Mouse (Mus musculus) neural tube, embryonic 11.5 days (tissue): ENCODE results near the gene Rbm8a. TPM values are rescaled to one million over a fixed set of nuclear protein-coding genes. Genes with fewer than 3 reads are reported as not detected.

Experiments
- ATAC-seq: fragments of 200-750 bp; cut with Nextera tagmentation; 2 replicates; pipeline ENCODE4 v1.8.0; 2017; ENCODE audit warnings: moderate number of reproducible peaks, mild to moderate bottlenecking, moderate TSS enrichment, moderate library complexity; ENCODE audit not compliant: insufficient read depth, low FRiP score, low TSS enrichment
- DNase-seq: peaks from one replicate; pipeline ENCODE4 v3.0.0-alpha.2; 2015; ENCODE audit warnings: low spot score
- H3K27ac ChIP-seq: fragments of 300-500 bp; sonication (generic); 2 replicates; pipeline ENCODE4 v1.5.1; 2014; ENCODE audit warnings: low read depth, mild to moderate bottlenecking, low read length
- H3K27me3 ChIP-seq: fragments of 300-500 bp; sonication (generic); 2 replicates; pipeline ENCODE4 v1.6.1; 2014; ENCODE audit warnings: mild to moderate bottlenecking, low read length, mixed read lengths; ENCODE audit not compliant: control insufficient read depth, insufficient read depth
- H3K36me3 ChIP-seq: fragments of 300-500 bp; sonication (generic); 2 replicates; pipeline ENCODE4 v1.6.1; 2014; ENCODE audit warnings: mild to moderate bottlenecking, low read length, moderate library complexity, mixed read lengths; ENCODE audit not compliant: control insufficient read depth, insufficient read depth
- H3K4me1 ChIP-seq: fragments of 300-500 bp; sonication (generic); 2 replicates; pipeline ENCODE4 v1.6.1; 2014; ENCODE audit warnings: low read length, mixed read lengths; ENCODE audit not compliant: control insufficient read depth, insufficient read depth
- H3K4me2 ChIP-seq: fragments of 300-500 bp; sonication (generic); 2 replicates; pipeline ENCODE4 v1.6.1; 2014; ENCODE audit warnings: low read depth, mild to moderate bottlenecking, moderate library complexity
- H3K4me3 ChIP-seq: fragments of 300-500 bp; sonication (generic); 2 replicates; pipeline ENCODE4 v1.5.1; 2014; ENCODE audit warnings: low read depth, low read length
- H3K9ac ChIP-seq: fragments of 300-500 bp; sonication (generic); 2 replicates; pipeline ENCODE4 v1.6.1; 2014; ENCODE audit warnings: mild to moderate bottlenecking, low read length
- H3K9me3 ChIP-seq: fragments of 300-500 bp; sonication (generic); 2 replicates; pipeline ENCODE4 v1.6.1; 2016; ENCODE audit warnings: low read length; ENCODE audit not compliant: control insufficient read depth
- WGBS: fragments of 180-500 bp; shearing (Covaris S2); extraction: QIAGEN DNeasy Blood & Tissue Kit; methylation state at CpG from one replicate; pipeline ENCODE4 v1.1.7; 2014; 5-methylcytosine and 5-hydroxymethylcytosine counted together
- polyA plus RNA-seq: library from polyadenylated mRNA; unstranded; fragments of >200 nt; fragmentation: Nextera tagmentation; extraction: Ambion mirVana; gene quantifications from 2 replicates; pipeline ENCODE4 v1.2.1, GENCODE M21; 2014

Gene Rbm8a
- polyA plus RNA-seq, 1 experiment from 2014 or later: 188 TPM

- H3K4me1 ChIP-seq: 0 out of 2 replicates have a peak, but pooled peaks cover 2% of the 10 kb centered on the region
- no peak overlapping the region for H3K27ac ChIP-seq
- H3K4me2 ChIP-seq: no peak overlapping the region
- H3K9me3 ChIP-seq: no peaks in the 10 kb centered on the region
- ATAC-seq (no peak), DNase-seq (no peak)
- no peaks in the 10 kb centered on the region for H3K36me3 ChIP-seq
- H3K9ac ChIP-seq: no peak overlapping the region
- H3K27me3 ChIP-seq: no peaks in the 10 kb centered on the region; the same call in 1 of the 2 replicates
- WGBS: 69% methylated on average over 4 of the region's 4 CpGs
- no peak overlapping the region for H3K4me3 ChIP-seq
Observed at GRCm38 (mm10) chr3:96673514-96673913, 43.8 kb downstream of the Rbm8a start.

GRCm38 (mm10) chr3:96674442-96674841 lies 44.7 kb downstream of the Rbm8a start:
- 0 out of 2 replicates have a peak, but pooled peaks cover 2% of the 10 kb centered on the region for H3K4me1 ChIP-seq
- H3K27ac ChIP-seq: no peak overlapping the region; the same call in 1 of the 2 replicates
- H3K36me3 ChIP-seq: no peaks in the 10 kb centered on the region
- H3K9ac ChIP-seq: no peak overlapping the region
- DNase-seq: no peak
- no peaks in the 10 kb centered on the region for H3K9me3 ChIP-seq
- H3K27me3 ChIP-seq: no peaks in the 10 kb centered on the region; the same call in 1 of the 2 replicates
- no peak overlapping the region for H3K4me2 ChIP-seq
- ATAC-seq: no peak
- 49% methylated on average over 8 of the region's 8 CpGs for WGBS
- no peak overlapping the region for H3K4me3 ChIP-seq

DNA sequence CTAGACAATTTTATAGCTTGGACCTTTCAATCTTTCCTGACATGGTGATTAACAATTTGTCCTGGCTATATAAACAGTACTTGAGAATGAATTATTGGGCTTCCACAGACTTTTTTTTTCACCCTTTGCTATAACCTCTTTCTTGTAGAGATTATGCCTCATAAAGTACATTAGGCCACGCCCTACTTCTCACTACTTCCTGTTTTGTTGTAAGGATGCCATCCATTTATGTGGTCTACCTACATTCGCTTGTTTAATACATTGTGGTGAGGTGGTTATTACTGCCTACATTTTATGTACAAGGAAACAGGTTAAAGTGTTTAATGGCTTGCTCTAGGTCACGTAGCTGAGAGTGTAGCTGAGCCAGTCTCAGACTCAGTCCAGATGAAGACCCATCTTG lies 45.4 kb downstream of the Rbm8a start:
- no peaks in the 10 kb centered on the region for H3K36me3 ChIP-seq
- no peaks in the 10 kb centered on the region for H3K9me3 ChIP-seq
- no peaks in the 10 kb centered on the region; the same call in 1 of the 2 replicates for H3K27me3 ChIP-seq
- WGBS: 76% methylated on average over 3 of the region's 3 CpGs
- H3K27ac ChIP-seq: no peak overlapping the region
- no peak overlapping the region for H3K4me3 ChIP-seq
- 0 out of 2 replicates have a peak, but pooled peaks cover 2% of the 10 kb centered on the region for H3K4me1 ChIP-seq
- no peak overlapping the region for H3K9ac ChIP-seq
- no peak overlapping the region for H3K4me2 ChIP-seq
- ATAC-seq: no peak
- DNase-seq: no peak

DNA sequence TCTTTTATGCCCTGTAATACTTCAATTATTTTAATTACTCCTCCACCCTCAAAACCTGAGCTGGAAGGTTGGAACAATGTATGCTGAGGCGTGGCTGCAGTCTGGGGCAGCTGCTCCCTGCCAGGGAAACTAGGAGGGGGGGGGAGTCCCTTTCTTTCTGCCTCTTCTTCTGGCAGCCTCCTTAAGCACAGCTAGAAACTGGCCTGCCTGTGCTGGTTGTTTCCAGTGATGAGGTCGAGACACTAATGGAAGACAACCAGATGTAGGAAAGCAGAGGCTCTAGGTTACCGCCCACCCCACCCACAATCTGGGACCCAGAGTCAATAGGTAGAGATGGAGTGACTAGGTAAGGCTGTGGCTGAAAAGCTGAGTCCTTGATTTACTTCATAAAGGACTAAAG lies 46.0 kb downstream of the Rbm8a start:
- Histone ChIP-seq H3K4me3 (no peak overlapping the region), H3K9ac (no peak overlapping the region), H3K27ac (no peak overlapping the region), H3K36me3 (no peaks in the 10 kb centered on the region), H3K27me3 (no peaks in the 10 kb centered on the region; the same call in 1 of the 2 replicates), H3K9me3 (no peaks in the 10 kb centered on the region), H3K4me1 (no peaks in the 10 kb centered on the region), H3K4me2 (no peak overlapping the region)
- WGBS: 25% methylated on average over 3 of the region's 3 CpGs
- DNase-seq (no peak), ATAC-seq (no peak)

DNA sequence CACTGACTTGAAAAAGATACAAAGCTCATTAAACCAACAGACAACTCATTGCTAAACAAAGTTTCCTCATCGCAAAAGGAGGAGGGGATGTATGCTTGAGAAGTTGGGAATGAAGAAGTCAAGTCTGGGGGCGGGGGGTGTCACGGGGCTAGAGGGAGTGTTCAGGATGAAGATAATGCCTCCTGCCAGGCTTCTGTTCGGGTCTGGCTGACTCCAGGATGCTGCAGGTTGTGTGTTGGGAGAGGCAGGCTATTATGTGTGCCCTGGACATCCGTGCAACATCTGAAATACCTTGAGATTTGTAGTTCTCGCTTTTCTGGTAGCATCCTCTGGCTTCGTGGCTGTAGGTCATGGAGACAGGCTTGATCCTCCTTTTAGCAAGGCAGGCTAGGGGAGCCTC lies 48.7 kb downstream of the Rbm8a start:
- H3K4me1 ChIP-seq: no peaks in the 10 kb centered on the region
- H3K36me3 ChIP-seq: no peaks in the 10 kb centered on the region
- H3K27me3 ChIP-seq: no peaks in the 10 kb centered on the region
- H3K9ac ChIP-seq: no peak overlapping the region
- no peak overlapping the region for H3K4me3 ChIP-seq
- ATAC-seq (no peak), DNase-seq (no peak)
- no peaks in the 10 kb centered on the region for H3K9me3 ChIP-seq
- no peak overlapping the region for H3K27ac ChIP-seq
- 78% methylated on average over 7 of the region's 7 CpGs for WGBS
- no peak overlapping the region for H3K4me2 ChIP-seq

DNA sequence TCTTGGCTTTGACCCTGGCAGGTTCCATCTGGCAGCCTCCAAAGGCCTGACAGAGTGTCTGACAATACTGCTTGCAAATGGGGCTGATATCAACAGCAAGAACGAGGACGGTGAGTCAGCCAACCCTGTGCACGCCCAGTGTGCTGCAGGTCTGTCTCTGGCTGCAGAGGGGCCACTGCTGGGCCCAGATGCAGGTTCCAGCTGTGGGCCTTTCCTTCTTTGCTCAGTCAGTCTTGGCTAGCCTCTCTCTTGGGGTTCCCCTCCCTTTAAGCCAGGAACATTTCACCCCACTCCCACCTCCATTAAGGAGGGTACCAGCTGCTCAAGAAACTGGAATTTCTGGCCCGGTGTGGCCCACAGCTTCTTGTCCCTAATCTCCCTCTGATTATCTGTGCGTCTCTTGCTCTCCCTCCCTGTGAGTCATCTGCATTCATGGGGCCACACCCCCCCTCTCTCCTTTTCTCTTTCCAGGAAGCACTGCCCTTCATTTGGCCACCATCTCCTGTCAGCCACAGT lies 49.5 kb downstream of the Rbm8a start:
- DNase-seq: no peak
- Histone ChIP-seq H3K9me3 (no peaks in the 10 kb centered on the region), H3K4me2 (no peak overlapping the region), H3K4me3 (no peak overlapping the region), H3K27ac (no peak overlapping the region), H3K4me1 (no peaks in the 10 kb centered on the region), H3K36me3 (no peaks in the 10 kb centered on the region), H3K27me3 (peaks cover 2% of the 10 kb centered on the region; the same call in 1 of the 2 replicates), H3K9ac (no peak overlapping the region)
- 35% methylated on average over 5 of the region's 5 CpGs for WGBS
- ATAC-seq: no peak

DNA sequence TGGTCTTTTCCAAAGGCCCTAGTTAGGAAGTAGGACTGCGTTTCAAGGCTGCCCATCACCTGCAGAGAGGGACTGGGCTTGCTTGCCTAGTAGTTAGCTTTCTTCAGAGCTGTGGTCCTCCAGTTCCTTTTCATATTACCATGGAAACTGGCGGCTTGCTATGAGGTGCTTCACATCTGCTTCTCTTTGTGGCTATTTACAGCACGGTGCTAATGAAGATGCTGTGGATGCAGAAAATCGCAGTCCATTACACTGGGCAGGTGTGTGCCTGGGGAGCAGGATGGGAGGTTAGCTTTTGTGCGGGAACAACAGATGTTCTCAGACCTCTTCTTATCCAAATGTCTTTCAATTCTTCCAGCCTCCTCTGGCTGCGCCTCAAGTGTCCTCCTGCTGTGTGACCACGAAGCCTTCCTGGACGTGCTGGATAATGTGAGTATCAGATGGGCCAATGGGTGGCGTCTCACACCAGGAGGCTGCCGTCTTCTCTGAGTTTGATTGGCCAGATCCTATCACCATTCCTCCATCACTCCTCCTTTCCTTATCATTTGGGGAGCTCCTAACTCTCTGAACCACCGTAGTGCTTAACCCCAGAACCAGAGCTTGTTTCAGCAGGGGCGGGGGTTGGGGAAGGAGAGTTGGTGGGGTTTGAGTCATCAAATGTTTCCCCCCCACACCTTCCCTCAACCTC lies 50.7 kb downstream of the Rbm8a start:
- no peaks in the 10 kb centered on the region for H3K4me1 ChIP-seq
- no peak for DNase-seq
- no peak overlapping the region for H3K4me3 ChIP-seq
- ATAC-seq: no peak
- H3K4me2 ChIP-seq: no peak overlapping the region
- no peaks in the 10 kb centered on the region for H3K9me3 ChIP-seq
- no peak overlapping the region for H3K27ac ChIP-seq
- peaks cover 5% of the 10 kb centered on the region; the same call in 1 of the 2 replicates for H3K27me3 ChIP-seq
- 17% methylated on average over 12 of the region's 12 CpGs for WGBS
- no peak overlapping the region for H3K9ac ChIP-seq
- H3K36me3 ChIP-seq: no peaks in the 10 kb centered on the region
